Mouse (Mus musculus): ENCODE measurements at regions not wholly inside any gene's neighbourhood (a gene's known extent, or its start where the extent isn't known, plus 50 kb on each side); places are given as distances from the start of the nearest gene placed in this dataset.

- no peak for DNase-seq (ENCODE audit: low read depth, low spot score)
- Histone ChIP-seq H3K36me3 (ENCODE audit: control insufficient read depth, insufficient read depth, low read length, poor library complexity, severe bottlenecking) (no peaks in the 10 kb centered on the region), H3K27me3 (ENCODE audit: control insufficient read depth, insufficient read depth, low read length, poor library complexity, severe bottlenecking) (no peaks in the 10 kb centered on the region)
Measured at GRCm38 (mm10) chr15:36945309-36945708, 62.3 kb downstream of the Zfp706 start.

GRCm38 (mm10) chr15:36944556-36945171, 62.9 kb downstream of the Zfp706 start:
- DNase-seq (ENCODE audit: low read depth, low spot score) = no peak
- no peaks in the 10 kb centered on the region for H3K36me3 ChIP-seq (ENCODE audit: control insufficient read depth, insufficient read depth, low read length, poor library complexity, severe bottlenecking)
- H3K27me3 ChIP-seq (ENCODE audit: control insufficient read depth, insufficient read depth, low read length, poor library complexity, severe bottlenecking) = no peaks in the 10 kb centered on the region

- DNase-seq (ENCODE audit: low read depth, low spot score) = no peak
- Histone ChIP-seq H3K27me3 (ENCODE audit: control insufficient read depth, insufficient read depth, low read length, poor library complexity, severe bottlenecking) (no peaks in the 10 kb centered on the region), H3K36me3 (ENCODE audit: control insufficient read depth, insufficient read depth, low read length, poor library complexity, severe bottlenecking) (no peaks in the 10 kb centered on the region)
Measured at GRCm38 (mm10) chr15:36943492-36944112, 64.0 kb downstream of the Zfp706 start.

GRCm38 (mm10) chr15:36942261-36942660, 65.3 kb downstream of the Zfp706 start:
- H3K36me3 ChIP-seq (ENCODE audit: control insufficient read depth, insufficient read depth, low read length, poor library complexity, severe bottlenecking) = no peaks in the 10 kb centered on the region
- DNase-seq (ENCODE audit: low read depth, low spot score) = no peak
- no peaks in the 10 kb centered on the region for H3K27me3 ChIP-seq (ENCODE audit: control insufficient read depth, insufficient read depth, low read length, poor library complexity, severe bottlenecking)

- no peaks in the 10 kb centered on the region for H3K27me3 ChIP-seq (ENCODE audit: control insufficient read depth, insufficient read depth, low read length, poor library complexity, severe bottlenecking)
- DNase-seq (ENCODE audit: low read depth, low spot score) = no peak
- H3K36me3 ChIP-seq (ENCODE audit: control insufficient read depth, insufficient read depth, low read length, poor library complexity, severe bottlenecking) = no peaks in the 10 kb centered on the region
Measured at GRCm38 (mm10) chr15:36941741-36942140, 65.8 kb downstream of the Zfp706 start.

GRCm38 (mm10) chr15:36939608-36940007, 68.0 kb downstream of the Zfp706 start:
- Histone ChIP-seq H3K36me3 (ENCODE audit: control insufficient read depth, insufficient read depth, low read length, poor library complexity, severe bottlenecking) (no peaks in the 10 kb centered on the region), H3K27me3 (ENCODE audit: control insufficient read depth, insufficient read depth, low read length, poor library complexity, severe bottlenecking) (no peaks in the 10 kb centered on the region)
- no peak for DNase-seq (ENCODE audit: low read depth, low spot score)

GRCm38 (mm10) chr15:36939153-36939552, 68.4 kb downstream of the Zfp706 start:
- DNase-seq (ENCODE audit: low read depth, low spot score) = no peak
- Histone ChIP-seq H3K27me3 (ENCODE audit: control insufficient read depth, insufficient read depth, low read length, poor library complexity, severe bottlenecking) (no peaks in the 10 kb centered on the region), H3K36me3 (ENCODE audit: control insufficient read depth, insufficient read depth, low read length, poor library complexity, severe bottlenecking) (no peaks in the 10 kb centered on the region)

- no peaks in the 10 kb centered on the region for H3K27me3 ChIP-seq (ENCODE audit: control insufficient read depth, insufficient read depth, low read length, poor library complexity, severe bottlenecking)
- no peaks in the 10 kb centered on the region for H3K36me3 ChIP-seq (ENCODE audit: control insufficient read depth, insufficient read depth, low read length, poor library complexity, severe bottlenecking)
- peak; percentile 94 for DNase-seq (ENCODE audit: low read depth, low spot score)
Measured at GRCm38 (mm10) chr15:36938511-36939150, 68.9 kb downstream of the Zfp706 start.

- Histone ChIP-seq H3K27me3 (ENCODE audit: control insufficient read depth, insufficient read depth, low read length, poor library complexity, severe bottlenecking) (no peaks in the 10 kb centered on the region), H3K36me3 (ENCODE audit: control insufficient read depth, insufficient read depth, low read length, poor library complexity, severe bottlenecking) (no peaks in the 10 kb centered on the region)
- peak; percentile 58 for DNase-seq (ENCODE audit: low read depth, low spot score)
Measured at GRCm38 (mm10) chr15:36937757-36938498, 69.6 kb downstream of the Zfp706 start.

GRCm38 (mm10) chr15:36937067-36937657, 70.4 kb downstream of the Zfp706 start:
- no peaks in the 10 kb centered on the region for H3K27me3 ChIP-seq (ENCODE audit: control insufficient read depth, insufficient read depth, low read length, poor library complexity, severe bottlenecking)
- DNase-seq (ENCODE audit: low read depth, low spot score) = no peak
- no peaks in the 10 kb centered on the region for H3K36me3 ChIP-seq (ENCODE audit: control insufficient read depth, insufficient read depth, low read length, poor library complexity, severe bottlenecking)

GRCm38 (mm10) chr15:36934801-36935200, 72.8 kb downstream of the Zfp706 start:
- no peaks in the 10 kb centered on the region for H3K36me3 ChIP-seq (ENCODE audit: control insufficient read depth, insufficient read depth, low read length, poor library complexity, severe bottlenecking)
- no peaks in the 10 kb centered on the region for H3K27me3 ChIP-seq (ENCODE audit: control insufficient read depth, insufficient read depth, low read length, poor library complexity, severe bottlenecking)
- peak; percentile 74 for DNase-seq (ENCODE audit: low read depth, low spot score)

- H3K36me3 ChIP-seq (ENCODE audit: control insufficient read depth, insufficient read depth, low read length, poor library complexity, severe bottlenecking) = no peaks in the 10 kb centered on the region
- H3K27me3 ChIP-seq (ENCODE audit: control insufficient read depth, insufficient read depth, low read length, poor library complexity, severe bottlenecking) = no peaks in the 10 kb centered on the region
- peak; percentile 73 for DNase-seq (ENCODE audit: low read depth, low spot score)
Measured at GRCm38 (mm10) chr15:36933581-36933991, 74.0 kb downstream of the Zfp706 start.

- H3K27me3 ChIP-seq (ENCODE audit: control insufficient read depth, insufficient read depth, low read length, poor library complexity, severe bottlenecking) = no peaks in the 10 kb centered on the region
- DNase-seq (ENCODE audit: low read depth, low spot score) = peak; percentile 90
Measured at GRCm38 (mm10) chr15:36931460-36931859, 76.1 kb downstream of the Zfp706 start.

GRCm38 (mm10) chr15:36930433-36930832, 77.1 kb downstream of the Zfp706 start:
- Histone ChIP-seq H3K27me3 (ENCODE audit: control insufficient read depth, insufficient read depth, low read length, poor library complexity, severe bottlenecking) (no peaks in the 10 kb centered on the region), H3K36me3 (ENCODE audit: control insufficient read depth, insufficient read depth, low read length, poor library complexity, severe bottlenecking) (no peaks in the 10 kb centered on the region)
- DNase-seq (ENCODE audit: low read depth, low spot score) = peak; percentile 60

More at GRCm38 (mm10) chr15:36931460-36931859, 76.1 kb downstream of the Zfp706 start:
- H3K36me3 ChIP-seq (ENCODE audit: control insufficient read depth, insufficient read depth, low read length, poor library complexity, severe bottlenecking) = no peaks in the 10 kb centered on the region
